Comparison of ENCODE assay signal across 16 mouse cellular contexts in the genomic region with DNA sequence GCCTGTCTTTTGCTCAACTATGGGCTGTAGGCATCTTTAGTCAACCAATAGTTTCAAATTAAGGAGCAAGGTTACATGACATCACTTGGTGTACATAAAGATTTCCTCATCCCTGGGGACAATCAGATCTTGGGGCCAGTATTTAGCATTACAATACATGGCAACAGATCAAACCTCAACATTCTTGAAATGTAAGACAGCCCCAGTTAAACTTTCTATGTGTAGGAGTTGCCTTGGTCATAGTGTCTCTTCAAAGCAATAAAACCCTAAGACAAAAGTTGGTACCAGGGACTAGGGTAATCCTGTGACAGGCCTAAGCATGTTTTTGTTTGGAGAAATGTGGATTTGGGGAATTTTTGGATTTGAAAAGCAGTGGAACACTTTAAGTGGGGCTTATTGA.
"Had no signal": no experiment of that assay in that cellular context is flagged by ENCODE, and none has a peak within 500 bp of the region (broad histone marks: within the 10 kb centered on the region; RNA-seq: fewer than 3 reads in every experiment).

No protein-coding gene starts in this region.

- H3K27ac ChIP-seq: neural tube, embryonic 12.5 days; neural tube, embryonic 13.5 days; neural tube, embryonic 15.5 days; stomach, embryonic 15.5 days; stomach, postnatal 0 days had no signal

- H3K4me3 ChIP-seq: neural tube, embryonic 12.5 days; neural tube, embryonic 13.5 days; neural tube, embryonic 15.5 days; stomach, embryonic 15.5 days had no signal

- H3K4me1 ChIP-seq: neural tube, embryonic 12.5 days; neural tube, embryonic 13.5 days; neural tube, embryonic 15.5 days; stomach, embryonic 15.5 days had no signal

- DNase-seq: retina, postnatal 1 day; right cerebral cortex, adult 18-20 months; right cerebral cortex, postnatal 14 days; right cerebral cortex, postnatal 25 days; right cerebral cortex, postnatal 4 days; spleen, adult 18-20 months; thymus, adult 18-20 months; thymus, adult 2 months; thymus, postnatal 14 days; thymus, postnatal 25 days; thymus, postnatal 36 days had no signal
